Mouse (Mus musculus): ENCODE results near the gene Gm21698. TPM values are rescaled to one million over a fixed set of nuclear protein-coding genes. Genes with fewer than 3 reads are reported as not detected.
"Not testable (repeated sequence)": the region's sequence is repeated elsewhere in the genome, so short reads cannot be mapped to it uniquely, and the experiment has no call there.

Gene Gm21698
- polyA plus RNA-seq, 1 experiment from 2014 or later: 0.41 TPM

DNA sequence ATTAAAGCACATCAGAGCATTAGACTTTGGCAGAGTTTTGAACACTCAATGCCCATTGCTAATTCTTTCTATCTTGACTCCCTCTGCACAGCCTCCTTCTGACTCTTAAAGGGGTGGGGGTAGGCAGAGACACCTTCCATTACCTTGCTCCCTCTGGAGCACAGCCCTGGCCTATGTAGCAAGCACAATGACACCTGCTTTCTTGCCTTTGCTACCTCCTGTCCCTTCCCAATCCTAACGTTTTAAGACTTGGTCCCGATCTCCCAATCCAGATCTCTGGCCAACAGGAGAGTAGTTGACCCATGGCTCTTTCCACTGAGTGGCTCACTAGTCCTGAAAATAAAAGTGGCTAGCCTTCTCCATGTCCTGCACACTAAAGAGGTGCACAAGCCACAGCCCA is 43.1 kb downstream of the Gm21698 start:
- H3K27ac ChIP-seq; H3K4me1 ChIP-seq (replicated peaks; ENCODE audit: control insufficient read depth, insufficient read depth, low read length); H3K9me3 ChIP-seq (ENCODE audit: control insufficient read depth, low read length); H3K9ac ChIP-seq; H3K4me3 ChIP-seq (replicated peaks; ENCODE audit: low read length); H3K4me2 ChIP-seq (replicated peaks); H3K36me3 ChIP-seq (replicated peaks; ENCODE audit: control insufficient read depth, insufficient read depth); ATAC-seq (ENCODE audit: low FRiP score); H3K27me3 ChIP-seq (ENCODE audit: control insufficient read depth, insufficient read depth, low read length); DNase-seq (ENCODE audit: low spot score): not testable (repeated sequence)
- 86% methylated on average over 2 of the region's 2 CpGs for WGBS

DNA sequence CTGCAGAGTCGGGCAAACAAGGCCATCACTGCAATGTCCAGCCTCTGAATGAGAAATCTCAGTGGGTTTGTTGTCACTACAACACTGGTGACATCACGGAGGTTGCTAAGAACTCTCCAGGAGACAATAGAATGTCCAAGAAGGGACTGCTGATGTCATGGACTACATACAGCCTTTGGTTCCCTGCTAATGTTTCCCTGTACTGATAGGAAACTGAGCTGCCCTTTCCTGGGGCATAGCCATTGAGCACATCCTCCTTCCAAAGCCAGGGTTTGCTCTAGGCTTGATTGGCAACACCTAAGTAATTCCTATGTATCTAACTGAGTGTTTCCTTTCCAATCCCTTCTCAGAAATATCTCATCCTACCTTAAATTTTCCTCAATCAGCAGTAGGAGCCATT is 46.2 kb downstream of the Gm21698 start, which contains the start of gene Gm21663:
Gm21663 (minus strand) TSS at position 101 of the 400 bp plus-strand sequence.
- not testable (repeated sequence) for H3K9me3 ChIP-seq (ENCODE audit: control insufficient read depth, low read length); H3K4me1 ChIP-seq (replicated peaks; ENCODE audit: control insufficient read depth, insufficient read depth, low read length); H3K36me3 ChIP-seq (replicated peaks; ENCODE audit: control insufficient read depth, insufficient read depth); H3K27me3 ChIP-seq (ENCODE audit: control insufficient read depth, insufficient read depth, low read length); ATAC-seq (ENCODE audit: low FRiP score); H3K9ac ChIP-seq; H3K27ac ChIP-seq; H3K4me3 ChIP-seq (replicated peaks; ENCODE audit: low read length); DNase-seq (ENCODE audit: low spot score); H3K4me2 ChIP-seq (replicated peaks)
- WGBS: 55% methylated on average over 2 of the region's 2 CpGs

Other genes starting within 250 kb of the Gm21698 start
- 37.8 and 39.5 TPM in 2 replicates for gene Actr3b, start 228.7 kb downstream of the Gm21698 start, polyA plus RNA-seq (2014; fragmentation: Nextera tagmentation; extraction: Ambion mirVana)
- 0.18 TPM in 1 of 2 replicates, not detected in the other for gene Gm21663, start 46.3 kb downstream of the Gm21698 start, polyA plus RNA-seq (2014; fragmentation: Nextera tagmentation; extraction: Ambion mirVana)
- gene Gm21671, start 34.2 kb downstream of the Gm21698 start, polyA plus RNA-seq (2014; fragmentation: Nextera tagmentation; extraction: Ambion mirVana): 0.10 and 0.32 TPM in 2 replicates
- gene Gm21680, start 16.0 kb downstream of the Gm21698 start, polyA plus RNA-seq (2014; fragmentation: Nextera tagmentation; extraction: Ambion mirVana): 0.22 and 0.31 TPM in 2 replicates
- 0.29 and 0.37 TPM in 2 replicates for gene Gm1979, start 16.1 kb upstream of the Gm21698 start, polyA plus RNA-seq (2014; fragmentation: Nextera tagmentation; extraction: Ambion mirVana)
- gene Gm5862, start 34.3 kb upstream of the Gm21698 start, polyA plus RNA-seq (2014; fragmentation: Nextera tagmentation; extraction: Ambion mirVana): 0.12 TPM in 1 of 2 replicates, not detected in the other
- gene Speer4a, start 50.9 kb upstream of the Gm21698 start, polyA plus RNA-seq (2014; fragmentation: Nextera tagmentation; extraction: Ambion mirVana): 0.20 and 0.29 TPM in 2 replicates
- 0.10 and 0.20 TPM in 2 replicates for gene Gm7347, start 69.9 kb upstream of the Gm21698 start, polyA plus RNA-seq (2014; fragmentation: Nextera tagmentation; extraction: Ambion mirVana)
- gene Gm10471, start 100.6 kb upstream of the Gm21698 start, polyA plus RNA-seq (2014; fragmentation: Nextera tagmentation; extraction: Ambion mirVana): not detected in 2 replicates
- gene 5031410I06Rik, start 116.7 kb upstream of the Gm21698 start, polyA plus RNA-seq (2014; fragmentation: Nextera tagmentation; extraction: Ambion mirVana): 0.12 and 0.17 TPM in 2 replicates
- gene Gm10220, start 132.8 kb upstream of the Gm21698 start, polyA plus RNA-seq (2014; fragmentation: Nextera tagmentation; extraction: Ambion mirVana): not detected in 2 replicates

Data from hindbrain, embryonic 14.5 days (tissue).